Mouse (Mus musculus) CH12.LX (cell line): Measurements from ENCODE around the gene Asl. TPM values are rescaled to one million over a fixed set of nuclear protein-coding genes. Genes with fewer than 3 reads are reported as not detected.

Experiments
- DNase-seq: peaks from one replicate; pipeline ENCODE4 v3.0.0-alpha.2; 2013; ENCODE audit errors: extremely low read depth
- H3K27ac ChIP-seq: 2 replicates; pipeline ENCODE4 v1.5.1; 2012; ENCODE audit warnings: low read depth, mild to moderate bottlenecking, control low read depth, moderate library complexity; ENCODE audit not compliant: insufficient read depth
- H3K27me3 ChIP-seq: replicated peaks from 2 replicates; pipeline ENCODE3; 2012; ENCODE audit warnings: inconsistent platforms
- H3K36me3 ChIP-seq, 2 experiments: replicated peaks in 1 of 2; 2 replicates each; pipeline versions ENCODE3 to v1.6.1; 2012; ENCODE audit warnings: inconsistent platforms in 1 of 2, low read length in 1 of 2, mild to moderate bottlenecking in 1 of 2, mixed read lengths in 1 of 2, moderate library complexity in 1 of 2; ENCODE audit not compliant: control insufficient read depth in 1 of 2, insufficient read depth in 1 of 2
- H3K4me1 ChIP-seq, 2 experiments: 2 replicates each; pipeline ENCODE4 v1.6.1; 2012; ENCODE audit warnings: inconsistent platforms in 1 of 2, moderate library complexity in 1 of 2; ENCODE audit not compliant: insufficient read depth in 2 of 2, control insufficient read depth in 1 of 2
- H3K4me2 ChIP-seq: 2 replicates; pipeline ENCODE4 v1.6.1; 2012; ENCODE audit warnings: low read depth, mild to moderate bottlenecking, control low read depth; ENCODE audit not compliant: poor library complexity, insufficient read depth, severe bottlenecking
- H3K4me3 ChIP-seq, 3 experiments: fragments of 150-350 bp in 1 of 3; sonication (generic) in 1 of 3; replicated peaks in 1 of 3; 2 replicates each; pipeline versions ENCODE3 to v1.5.1; 2011 to 2012; ENCODE audit warnings: low read depth in 2 of 3, low read length in 2 of 3, mild to moderate bottlenecking in 2 of 3, moderate library complexity in 2 of 3, control low read depth in 1 of 3, improper control_type of control experiment in 1 of 3, inconsistent platforms in 1 of 3, mixed read lengths in 1 of 3; ENCODE audit not compliant: poor library complexity in 1 of 3
- H3K79me2 ChIP-seq: replicated peaks from 2 replicates; pipeline ENCODE4 v1.6.1; 2012; ENCODE audit warnings: mild to moderate bottlenecking, moderate library complexity; ENCODE audit not compliant: control insufficient read depth, poor library complexity, insufficient read depth, severe bottlenecking; ENCODE audit errors: extremely low read depth
- H3K9ac ChIP-seq: 2 replicates; pipeline ENCODE4 v1.6.1; 2012; ENCODE audit warnings: low read depth, mild to moderate bottlenecking, control low read depth, moderate library complexity; ENCODE audit not compliant: insufficient read depth
- H3K9me3 ChIP-seq: replicated peaks from 2 replicates; pipeline ENCODE3; 2012; ENCODE audit warnings: low read length, inconsistent platforms, mixed read lengths
- CHD2 ChIP-seq: IDR thresholded peaks from 2 replicates; pipeline ENCODE4 v1.6.1; 2011; ENCODE audit warnings: low read length, improper control_type of control experiment
- CTCF ChIP-seq, 2 experiments: IDR thresholded peaks in 1 of 2; conservative IDR thresholded peaks in 1 of 2; 2 replicates each; pipeline ENCODE4 v1.5.1; 2011 to 2012; ENCODE audit warnings: low read depth in 2 of 2, low read length in 2 of 2, improper control_type of control experiment in 1 of 2, inconsistent platforms in 1 of 2, mild to moderate bottlenecking in 1 of 2, moderate library complexity in 1 of 2
- ETS1 ChIP-seq: conservative IDR thresholded peaks from 2 replicates; pipeline ENCODE4 v1.6.1; 2012; ENCODE audit warnings: low read depth, mild to moderate bottlenecking, inconsistent platforms, low read length, improper control_type of control experiment, moderate library complexity
- MYC ChIP-seq: IDR thresholded peaks from 2 replicates; pipeline ENCODE4 v1.6.1; 2011; ENCODE audit warnings: low read depth, mild to moderate bottlenecking, improper control_type of control experiment, low read length
- RAD21 ChIP-seq: IDR thresholded peaks from 2 replicates; pipeline ENCODE4 v1.6.1; 2011; ENCODE audit warnings: low read depth, mild to moderate bottlenecking, low read length, improper control_type of control experiment, moderate library complexity
- TBP ChIP-seq: conservative IDR thresholded peaks from 2 replicates; pipeline ENCODE4 v1.6.1; 2011; ENCODE audit warnings: low read depth, low read length, improper control_type of control experiment
- ZNF384 ChIP-seq: IDR thresholded peaks from 2 replicates; pipeline ENCODE4 v1.6.1; 2012; ENCODE audit warnings: low read depth, low read length, improper control_type of control experiment, inconsistent platforms
- dilution Hi-C: fragments of 300-500 bp; cut with MboI; formaldehyde crosslinking; loops from 2 replicates; pipeline ENCODE4 v1.14.3; 2020; ENCODE audit warnings: low sequenced_read_pairs; ENCODE audit not compliant: extremely low pct_unique_long_range_greater_than_20kb, extremely low pct_ligation_motif_present
- in situ Hi-C: fragments of 300-500 bp; cut with MboI; formaldehyde crosslinking; loops from 3 replicates; pipeline ENCODE4 v1.14.3; 2019; ENCODE audit warnings: low sequenced_read_pairs, low pct_ligation_motif_present, low pct_unique_long_range_greater_than_20kb, mixed read lengths
- polyA plus RNA-seq: library from polyadenylated mRNA; unstranded; fragments of >175 nt; gene quantifications from 2 replicates; pipeline ENCODE4 v1.2.1, GENCODE M21; 2012; ENCODE audit warnings: low read depth; ENCODE audit not compliant: insufficient read length
- total RNA-seq, 2 experiments: library from RNA; depleted of rRNA; stranded (reverse); fragments of 300-350 nt in 1 of 2; fragments of >200 nt in 1 of 2; gene quantifications; 2 replicates each; pipeline ENCODE4 v1.2.3; 2012 to 2014

Asl gene
- total and polyA plus RNA-seq, 3 experiments, result 44.8 to 70.4 (median 61.0) TPM

DNA sequence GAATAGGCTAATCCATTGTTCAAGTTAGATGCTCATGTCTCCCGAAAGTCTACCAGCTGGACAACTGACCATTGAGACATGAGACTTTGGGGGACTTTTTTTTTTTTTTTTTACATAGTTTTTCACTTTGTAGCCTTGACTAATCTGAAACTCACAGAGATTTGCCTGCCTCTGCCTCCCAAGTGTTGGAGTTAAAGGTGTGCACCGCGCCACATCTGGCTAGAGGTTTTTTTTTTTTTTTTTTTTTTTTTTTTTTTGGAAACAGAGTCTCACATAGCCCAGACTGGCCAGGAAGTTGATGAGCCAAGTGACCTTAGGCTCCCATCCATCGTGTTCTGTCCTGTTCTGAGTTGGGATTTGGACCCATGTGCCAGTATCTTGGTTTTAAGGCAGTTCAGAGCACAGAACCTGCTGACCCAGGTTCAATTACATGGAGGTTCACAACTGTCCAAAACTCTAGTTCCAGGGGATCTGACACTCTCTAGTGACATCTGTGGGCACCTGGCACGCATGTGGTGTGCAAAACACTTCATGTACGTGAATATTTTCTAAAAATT is 20.9 kb downstream of the Asl start:
- dilution Hi-C loops, result no loop called here
- H3K9me3 ChIP-seq, result peaks cover 38% of the 10 kb centered on the region
- TF ChIP-seq RAD21 (no peak), ZNF384 (peak; percentile 58; the same call in 1 of the 2 replicates)
- TF ChIP-seq, all 38 proteins: peak for 1
- no peaks in the 10 kb centered on the region for H3K79me2 ChIP-seq
- no peak overlapping the region for H3K9ac ChIP-seq
- no peak overlapping the region for H3K27ac ChIP-seq
- in situ Hi-C loops, result no loop called here
- no peak overlapping the region for H3K4me3 ChIP-seq
- H3K27me3 ChIP-seq, result no peaks in the 10 kb centered on the region
- peaks cover 0 to 9% of the 10 kb centered on the region in 2 experiments; a peak in 2 of 4 replicates for H3K4me1 ChIP-seq
- DNase-seq, result no peak
- H3K36me3 ChIP-seq, result peaks cover 21 to 36% of the 10 kb centered on the region in 2 experiments
- H3K4me2 ChIP-seq, result no peak overlapping the region

DNA sequence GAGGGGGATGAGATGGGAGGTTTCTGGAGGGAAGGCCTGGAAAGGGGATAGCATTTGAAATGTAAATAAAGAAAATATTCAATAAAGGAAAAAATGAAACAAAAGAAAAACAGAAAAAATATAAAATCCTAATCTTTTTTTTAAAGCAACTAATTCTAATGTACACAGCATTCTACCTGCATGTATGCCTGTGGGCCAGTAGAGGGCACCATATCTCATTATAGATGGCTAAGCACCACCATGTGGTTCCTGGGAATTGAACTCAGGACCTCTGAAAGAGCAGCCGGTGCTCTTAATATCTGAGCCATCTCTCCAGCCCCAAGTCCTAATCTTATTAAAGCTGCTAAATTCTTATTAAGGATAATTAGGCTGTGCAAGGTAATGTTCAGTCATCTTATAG is 21.7 kb downstream of the Asl start:
- peaks cover 13 to 28% of the 10 kb centered on the region in 2 experiments for H3K36me3 ChIP-seq
- dilution Hi-C loops (no loop called here), in situ Hi-C loops (no loop called here)

DNA sequence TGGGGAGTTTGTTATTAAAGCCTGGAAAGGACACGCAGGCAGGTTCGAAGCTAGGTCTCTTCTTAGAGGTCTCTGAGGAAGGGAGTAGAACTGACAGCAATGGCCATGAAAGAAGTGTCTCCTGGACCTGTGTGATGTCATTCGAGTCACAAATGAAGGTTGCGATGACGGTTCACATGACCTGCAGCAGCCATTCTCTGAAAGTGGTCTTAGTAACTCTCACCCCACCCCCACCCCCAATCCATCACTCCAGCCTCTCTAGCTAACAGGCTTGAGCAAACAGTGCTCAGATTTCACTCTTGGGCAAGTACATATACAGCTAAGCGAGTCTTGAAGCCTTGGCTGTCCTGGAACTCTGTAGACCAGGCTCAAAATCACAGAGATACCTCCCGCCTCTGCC is 25.8 kb downstream of the Asl start:
- peaks cover 12 to 40% of the 10 kb centered on the region in 2 experiments for H3K4me1 ChIP-seq
- H3K27ac ChIP-seq, result peak overlapping the region; percentile 68
- H3K4me2 ChIP-seq, result peak overlapping the region; percentile 41
- no peaks in the 10 kb centered on the region for H3K27me3 ChIP-seq
- dilution Hi-C loops, result no loop called here
- H3K9me3 ChIP-seq, result peaks cover 14% of the 10 kb centered on the region
- TF ChIP-seq TBP (no peak), CHD2 (0 out of 2 replicates have a peak, but pooled peaks have one; percentile 36)
- TF ChIP-seq, all 38 proteins: peak for 1
- H3K36me3 ChIP-seq, result peaks cover 10 to 28% of the 10 kb centered on the region in 2 experiments
- peak; percentile 61 for DNase-seq
- H3K4me3 ChIP-seq, result peak overlapping the region in 2 of 3 experiments; percentile 83 to 86
- in situ Hi-C loops, result no loop called here
- no peak overlapping the region for H3K9ac ChIP-seq
- H3K79me2 ChIP-seq, result peaks cover 15% of the 10 kb centered on the region

More for the DNA sequence above, 21.7 kb downstream of the Asl start:
- TF ChIP-seq MYC, result 0 out of 2 replicates have a peak, but pooled peaks have one; percentile 67
- peak; percentile 17 for TF ChIP-seq RAD21
- no peak for TF ChIP-seq ETS1
- peak; percentile 23 to 62; a peak in 2 of 4 replicates for TF ChIP-seq CTCF (conservative IDR thresholded peaks at IDR 0.05 in 1 of 2, IDR thresholded peaks at IDR 0.05 in 1 of 2; ENCODE audit: low read depth in 2 of 2, low read length in 2 of 2)
- no peak overlapping the region for H3K27ac ChIP-seq
- H3K4me2 ChIP-seq, result no peak overlapping the region
- no peak for DNase-seq
- H3K4me1 ChIP-seq, result peaks cover 0 to 11% of the 10 kb centered on the region in 2 experiments; a peak in 2 of 4 replicates
- H3K9me3 ChIP-seq, result peaks cover 38% of the 10 kb centered on the region
- H3K27me3 ChIP-seq, result no peaks in the 10 kb centered on the region
- no peak overlapping the region for H3K9ac ChIP-seq
- no peak overlapping the region for H3K4me3 ChIP-seq
- H3K79me2 ChIP-seq, result no peaks in the 10 kb centered on the region
